16 mouse cellular contexts compared by ENCODE assay signal in genomic region chr9:114854686-114855085, GRCm38 (mm10). TPM values are rescaled to one million over a fixed set of nuclear protein-coding genes. Genes with fewer than 3 reads are reported as not detected.
DNase-seq lines count a peak whose midpoint lies in the region; ATAC-seq and TF ChIP-seq lines count a peak whose summit lies in the region.
"Had no signal": no experiment of that assay in that cellular context is flagged by ENCODE, and none has a peak within 500 bp of the region (broad histone marks: within the 10 kb centered on the region; RNA-seq: fewer than 3 reads in every experiment).

No protein-coding gene starts in this region.

- H3K27me3 ChIP-seq in forebrain, embryonic 15.5 days = no peaks in the 10 kb centered on the region
- H3K27me3 ChIP-seq in forebrain, embryonic 12.5 days = peaks cover 4% of the 10 kb centered on the region; the same call in 1 of the 2 replicates
- no peaks in the 10 kb centered on the region for H3K27me3 ChIP-seq in neural tube, embryonic 14.5 days (ENCODE audit: control insufficient read depth, insufficient read depth, low read length)
- H3K27me3 ChIP-seq: intestine, embryonic 15.5 days; limb, embryonic 12.5 days had no signal

- no peak overlapping the region for H3K9ac ChIP-seq in forebrain, embryonic 15.5 days (replicated peaks)
- no peak overlapping the region for H3K9ac ChIP-seq in forebrain, embryonic 12.5 days
- H3K9ac ChIP-seq in neural tube, embryonic 14.5 days (replicated peaks; ENCODE audit: low read depth, low read length) = no peak overlapping the region
- H3K9ac ChIP-seq: embryonic facial prominence, embryonic 12.5 days; intestine, embryonic 15.5 days; limb, embryonic 12.5 days; liver, embryonic 14.5 days had no signal

- H3K4me3 ChIP-seq in forebrain, embryonic 15.5 days = no peak overlapping the region
- H3K4me3 ChIP-seq in forebrain, embryonic 12.5 days (replicated peaks) = no peak overlapping the region
- no peak overlapping the region for H3K4me3 ChIP-seq in neural tube, embryonic 14.5 days (ENCODE audit: low read depth, low read length)
- no peak overlapping the region for H3K4me3 ChIP-seq in layer of hippocampus, adult 2 months
- H3K4me3 ChIP-seq in olfactory bulb, adult 2 months (ENCODE audit: insufficient read depth, low read depth, low read length) = no peak overlapping the region
- H3K4me3 ChIP-seq: embryonic facial prominence, embryonic 12.5 days; heart, embryonic 10.5 days; intestine, embryonic 15.5 days; limb, embryonic 12.5 days; megakaryocyte, embryonic 14.5 days had no signal

- WGBS in forebrain, embryonic 15.5 days = 65% methylated on average over 9 of the region's 9 CpGs
- 74% methylated on average over 9 of the region's 9 CpGs for WGBS in forebrain, embryonic 12.5 days
- 60% methylated on average over 9 of the region's 9 CpGs for WGBS in neural tube, embryonic 14.5 days
- 69% methylated on average over 9 of the region's 9 CpGs for WGBS in olfactory bulb, adult 2 months

- TF ChIP-seq CTCF in layer of hippocampus, adult 2 months (conservative IDR thresholded peaks at IDR 0.05) = no peak
- no peak for TF ChIP-seq CTCF in olfactory bulb, adult 2 months (IDR thresholded peaks at IDR 0.05; ENCODE audit: insufficient read depth, low read depth, low read length)

- no peaks in the 10 kb centered on the region for H3K36me3 ChIP-seq in forebrain, embryonic 15.5 days
- H3K36me3 ChIP-seq in forebrain, embryonic 12.5 days (replicated peaks) = no peaks in the 10 kb centered on the region
- no peaks in the 10 kb centered on the region for H3K36me3 ChIP-seq in neural tube, embryonic 14.5 days (ENCODE audit: control insufficient read depth, insufficient read depth, low read length)
- H3K36me3 ChIP-seq: embryonic facial prominence, embryonic 12.5 days; G1E; heart, embryonic 10.5 days; intestine, embryonic 15.5 days; limb, embryonic 12.5 days had no signal

- DNase-seq in neural tube, embryonic 10.5 days (ENCODE audit: extremely low spot score, low spot score) = no peak
- peak; percentile 60 to 62 for DNase-seq in layer of hippocampus, adult 2 months (ENCODE audit: low spot score in 2 of 2)
- no peak for DNase-seq in heart, postnatal 4 days
- DNase-seq: cerebellum, postnatal 36 days; gastrocnemius, postnatal 14 days had no signal

- H3K4me2 ChIP-seq in forebrain, embryonic 15.5 days (replicated peaks) = no peak overlapping the region
- no peak overlapping the region for H3K4me2 ChIP-seq in forebrain, embryonic 12.5 days
- H3K4me2 ChIP-seq in neural tube, embryonic 14.5 days (ENCODE audit: low read depth, low read length) = no peak overlapping the region
- H3K4me2 ChIP-seq: embryonic facial prominence, embryonic 12.5 days; intestine, embryonic 15.5 days; limb, embryonic 12.5 days had no signal

- peak; percentile 66 for ATAC-seq in forebrain, embryonic 15.5 days (replicated peaks)
- no peak for ATAC-seq in forebrain, embryonic 12.5 days (ENCODE audit: low FRiP score)
- ATAC-seq in neural tube, embryonic 14.5 days (ENCODE audit: low read depth) = peak; percentile 72; the same call in 1 of the 2 replicates

- peak overlapping the region; percentile 37; the same call in 1 of the 2 replicates for H3K27ac ChIP-seq in forebrain, embryonic 15.5 days (replicated peaks)
- no peak overlapping the region for H3K27ac ChIP-seq in forebrain, embryonic 12.5 days
- no peak overlapping the region for H3K27ac ChIP-seq in neural tube, embryonic 14.5 days (ENCODE audit: low read depth, low read length)
- peak overlapping the region; percentile 52; the same call in 1 of the 2 replicates for H3K27ac ChIP-seq in layer of hippocampus, adult 2 months
- H3K27ac ChIP-seq in olfactory bulb, adult 2 months (ENCODE audit: insufficient read depth, low read depth, low read length) = peak overlapping the region; percentile 15; the same call in 1 of the 2 replicates
- H3K27ac ChIP-seq: embryonic facial prominence, embryonic 12.5 days; heart, embryonic 10.5 days; intestine, embryonic 15.5 days; limb, embryonic 12.5 days; liver, embryonic 14.5 days had no signal

- no peaks in the 10 kb centered on the region for H3K9me3 ChIP-seq in forebrain, embryonic 15.5 days
- H3K9me3 ChIP-seq in forebrain, embryonic 12.5 days = no peaks in the 10 kb centered on the region
- no peaks in the 10 kb centered on the region for H3K9me3 ChIP-seq in neural tube, embryonic 14.5 days (ENCODE audit: control insufficient read depth, low read length)
- H3K9me3 ChIP-seq: embryonic facial prominence, embryonic 12.5 days; heart, embryonic 10.5 days; intestine, embryonic 15.5 days; limb, embryonic 12.5 days; megakaryocyte, embryonic 14.5 days had no signal

- H3K4me1 ChIP-seq in forebrain, embryonic 15.5 days = peaks cover 7% of the 10 kb centered on the region
- H3K4me1 ChIP-seq in forebrain, embryonic 12.5 days = no peaks in the 10 kb centered on the region
- no peaks in the 10 kb centered on the region for H3K4me1 ChIP-seq in neural tube, embryonic 14.5 days (ENCODE audit: control insufficient read depth, insufficient read depth, low read length)
- H3K4me1 ChIP-seq in olfactory bulb, adult 2 months (ENCODE audit: control insufficient read depth, insufficient read depth, low read length) = peaks cover 16% of the 10 kb centered on the region
- H3K4me1 ChIP-seq: embryonic facial prominence, embryonic 12.5 days had no signal

- TF ChIP-seq POLR2A in olfactory bulb, adult 2 months (IDR thresholded peaks at IDR 0.05; ENCODE audit: insufficient read depth, low read depth, low read length) = no peak

RNA-seq across cellular contexts. Expression of gene Cmtm8, which starts 10.7 kb away (rescaled TPM):
- 7.9 and 8.4 TPM in 2 replicates for polyA plus RNA-seq in forebrain, embryonic 15.5 days (2015; fragmentation: Nextera tagmentation; extraction: Ambion mirVana)
- polyA plus RNA-seq in forebrain, embryonic 12.5 days (2016; fragmentation: Nextera tagmentation; extraction: Ambion mirVana) = 15.1 and 17.0 TPM in 2 replicates
- polyA plus RNA-seq in neural tube, embryonic 14.5 days (2014; fragmentation: Nextera tagmentation; extraction: Ambion mirVana) = 8.1 and 12.5 TPM in 2 replicates
- 1 to 10 TPM; 2.3 to 3.1 TPM for total RNA-seq in layer of hippocampus, adult 2 months (2021)
- not detected in 2 replicates for polyA plus RNA-seq in olfactory bulb, adult 2 months (2012; ENCODE audit: insufficient read depth, insufficient read length, low replicate concordance, missing spikeins)
- total RNA-seq in heart, postnatal 4 days (2021) = 1 to 10 TPM; 8.7 to 9.8 TPM
- polyA plus RNA-seq: G1E had no signal

Comparison
In these comparisons a context has a peak if more than half of its experiments do, and no peak if none do; other contexts are left out.
1. H3K27ac ChIP-seq: peak in forebrain, embryonic 15.5 days (single experiment), layer of hippocampus, adult 2 months (single experiment) and olfactory bulb, adult 2 months (single experiment); none in forebrain, embryonic 12.5 days (single experiment) and neural tube, embryonic 14.5 days (single experiment).
2. DNase-seq: peak in layer of hippocampus, adult 2 months (2 of 2); none in neural tube, embryonic 10.5 days (single experiment) and heart, postnatal 4 days (single experiment).